Mouse (Mus musculus): Measurements from ENCODE around the gene Agbl4. TPM values are rescaled to one million over a fixed set of nuclear protein-coding genes. Genes with fewer than 3 reads are reported as not detected.

Gene Agbl4
- polyA plus RNA-seq, 1 experiment, result 0.05 TPM

GRCm38 (mm10) chr4:111522974-111523373, 1125.5 kb downstream of the Agbl4 start:
- DNase-seq (ENCODE audit: low read depth, low spot score), result no peak
- WGBS, result 11% methylated on average over 2 of the region's 2 CpGs

DNA sequence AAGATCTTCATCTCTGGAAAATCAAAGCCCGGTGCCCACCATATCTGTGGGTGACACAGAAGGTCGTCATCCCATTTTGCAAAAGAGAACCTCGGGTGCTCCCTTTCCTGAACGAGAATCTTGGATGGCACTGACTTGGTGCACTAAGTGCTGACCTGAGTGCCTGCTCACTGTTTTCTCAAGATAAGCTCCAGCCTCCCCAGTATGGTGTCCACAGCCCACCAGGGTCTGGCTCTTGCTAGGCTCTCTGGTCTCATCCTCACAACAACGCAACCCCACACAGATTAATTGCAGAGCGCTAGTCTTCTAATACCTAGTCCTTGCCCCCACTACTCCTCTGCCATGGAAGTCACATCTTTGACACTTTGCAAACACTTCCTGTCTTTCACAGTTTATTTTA, 1131.5 kb downstream of the Agbl4 start:
- DNase-seq (ENCODE audit: low read depth, low spot score), result no peak
- 80% methylated on average over 6 of the region's 6 CpGs for WGBS

DNA sequence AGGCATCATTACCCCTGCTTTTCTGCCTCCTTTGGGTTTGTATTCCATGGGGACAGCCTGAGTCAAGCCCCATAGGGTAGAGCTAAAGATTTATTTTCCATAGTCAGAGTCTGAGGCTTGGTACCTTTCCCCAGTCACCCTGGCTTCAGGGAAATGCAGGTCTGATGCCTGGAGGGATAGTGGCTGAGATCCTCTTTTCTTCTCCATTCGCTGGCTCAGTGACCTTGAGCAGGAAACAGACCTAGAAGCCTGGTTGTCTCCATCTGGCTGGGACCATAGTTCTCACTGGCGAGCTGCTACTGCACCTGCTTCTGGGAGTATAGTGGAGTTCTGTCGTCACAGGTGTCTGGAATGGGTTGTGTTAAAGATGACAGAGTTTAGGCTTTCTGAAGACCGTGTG, 1132.5 kb downstream of the Agbl4 start:
- no peak for DNase-seq (ENCODE audit: low read depth, low spot score)
- WGBS, result 72% methylated on average over 4 of the region's 4 CpGs

GRCm38 (mm10) chr4:111530537-111530936, 1133.1 kb downstream of the Agbl4 start:
- 54% methylated on average over 2 of the region's 2 CpGs for WGBS

GRCm38 (mm10) chr4:111544684-111545083, 1147.2 kb downstream of the Agbl4 start:
- no peak for DNase-seq (ENCODE audit: low read depth, low spot score)
- WGBS, result 64% methylated on average over 2 of the region's 2 CpGs

More at GRCm38 (mm10) chr4:111530537-111530936, 1133.1 kb downstream of the Agbl4 start:
- no peak for DNase-seq (ENCODE audit: low read depth, low spot score)

DNA sequence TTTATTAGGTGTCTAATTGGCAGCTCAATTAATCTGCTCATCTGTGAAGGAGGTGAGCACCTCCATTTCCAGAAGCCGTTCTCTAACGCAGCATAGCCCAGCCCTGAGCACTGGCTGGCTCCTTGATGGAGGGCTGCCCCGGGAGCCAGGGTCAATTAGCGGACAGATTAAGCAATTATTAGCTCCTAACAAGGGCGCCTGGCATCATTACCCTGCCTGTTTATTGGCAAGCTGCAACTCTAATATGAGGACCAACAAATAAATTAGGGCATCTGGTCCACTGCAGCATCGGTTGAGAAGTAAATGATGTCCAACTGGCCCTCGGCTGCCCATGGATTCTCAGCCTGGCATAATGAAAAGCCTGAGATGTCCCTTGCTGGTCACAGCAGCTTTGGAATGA, 1148.5 kb downstream of the Agbl4 start:
- 72% methylated on average over 7 of the region's 7 CpGs for WGBS
- DNase-seq (ENCODE audit: low read depth, low spot score), result no peak

DNA sequence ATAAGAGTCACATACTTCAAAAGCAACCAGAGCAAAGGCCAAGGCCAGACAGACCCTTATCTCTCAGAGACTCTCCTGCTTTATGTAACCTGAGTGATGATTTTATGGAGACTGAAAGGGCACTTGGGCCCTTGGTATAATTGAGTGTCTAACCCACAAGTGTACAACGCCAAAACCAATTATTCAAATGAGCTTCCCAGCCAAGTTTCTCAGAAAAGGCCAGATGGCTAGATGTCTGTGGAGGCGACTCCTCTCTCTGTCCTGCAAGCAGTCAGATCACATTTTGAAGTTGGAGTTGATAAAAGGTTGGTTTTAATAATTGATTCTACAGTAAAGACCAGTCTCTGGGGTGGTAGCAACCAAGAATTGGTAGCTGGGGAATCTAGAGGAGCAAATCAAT, 1158.0 kb downstream of the Agbl4 start:
- DNase-seq (ENCODE audit: low read depth, low spot score), result no peak
- WGBS, result 45% methylated on average over 2 of the region's 2 CpGs

- no peak for DNase-seq (ENCODE audit: low read depth, low spot score)
- 89% methylated on average over 10 of the region's 10 CpGs for WGBS
Observed at GRCm38 (mm10) chr4:111577087-111577773, 1179.8 kb downstream of the Agbl4 start.

- DNase-seq (ENCODE audit: low read depth, low spot score), result no peak
- WGBS, result 53% methylated on average over 4 of the region's 4 CpGs
Observed at GRCm38 (mm10) chr4:111579115-111579862, 1181.8 kb downstream of the Agbl4 start.

GRCm38 (mm10) chr4:111579863-111580224, 1182.4 kb downstream of the Agbl4 start:
- DNase-seq (ENCODE audit: low read depth, low spot score), result no peak
- 48% methylated on average over 4 of the region's 4 CpGs for WGBS

GRCm38 (mm10) chr4:111580239-111580638, 1182.8 kb downstream of the Agbl4 start:
- no peak for DNase-seq (ENCODE audit: low read depth, low spot score)
- 86% methylated on average over 1 of the region's 1 CpGs for WGBS

GRCm38 (mm10) chr4:111583562-111584237, 1186.2 kb downstream of the Agbl4 start:
- WGBS, result 59% methylated on average over 10 of the region's 10 CpGs
- no peak for DNase-seq (ENCODE audit: low read depth, low spot score)

- WGBS, result 75% methylated on average over 7 of the region's 7 CpGs
- no peak for DNase-seq (ENCODE audit: low read depth, low spot score)
Observed at GRCm38 (mm10) chr4:111584286-111584685, 1186.8 kb downstream of the Agbl4 start.

GRCm38 (mm10) chr4:111588211-111588610, 1190.8 kb downstream of the Agbl4 start:
- DNase-seq (ENCODE audit: low read depth, low spot score), result no peak
- WGBS, result 74% methylated on average over 1 of the region's 1 CpGs

- 63% methylated on average over 4 of the region's 4 CpGs for WGBS
- DNase-seq (ENCODE audit: low read depth, low spot score), result no peak
Observed at GRCm38 (mm10) chr4:111589467-111590170, 1192.2 kb downstream of the Agbl4 start.

DNA sequence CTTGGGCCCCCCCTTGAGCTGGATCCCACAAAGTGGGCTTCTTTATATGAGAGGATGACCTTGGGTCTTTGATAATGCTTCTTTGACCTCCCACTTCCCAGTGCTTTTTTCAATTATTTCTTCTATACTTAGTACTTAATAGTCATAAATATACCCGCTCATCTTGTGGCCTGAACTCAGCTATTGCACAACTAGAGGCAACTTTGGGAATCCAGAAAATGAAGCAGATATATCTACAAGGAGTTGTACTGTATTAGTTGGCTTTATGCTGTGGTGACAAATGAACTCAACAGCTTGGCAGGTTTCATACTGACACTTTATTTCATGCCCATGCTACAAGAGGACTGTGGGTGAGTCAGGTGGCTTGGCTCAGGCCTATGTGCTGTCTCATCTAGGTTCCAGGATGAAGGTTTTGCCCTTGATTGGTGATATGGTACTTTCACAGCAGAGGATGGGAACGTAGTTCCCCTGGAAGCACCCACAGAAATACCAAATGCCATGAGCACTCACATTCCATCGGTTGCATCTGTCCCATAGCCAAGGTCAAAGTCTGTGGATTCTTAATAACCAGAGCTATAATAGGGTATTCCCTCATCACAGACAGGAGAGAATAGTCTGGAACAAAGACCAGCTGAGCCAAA, 1197.3 kb downstream of the Agbl4 start:
- 81% methylated on average over 3 of the region's 3 CpGs for WGBS
- DNase-seq (ENCODE audit: low read depth, low spot score), result no peak

GRCm38 (mm10) chr4:111597249-111597661, 1199.8 kb downstream of the Agbl4 start:
- WGBS, result 76% methylated on average over 2 of the region's 2 CpGs
- DNase-seq (ENCODE audit: low read depth, low spot score), result no peak

- 53% methylated on average over 1 of the region's 1 CpGs for WGBS
- DNase-seq (ENCODE audit: low read depth, low spot score), result no peak
Observed at GRCm38 (mm10) chr4:111597986-111598385, 1200.5 kb downstream of the Agbl4 start.

DNA sequence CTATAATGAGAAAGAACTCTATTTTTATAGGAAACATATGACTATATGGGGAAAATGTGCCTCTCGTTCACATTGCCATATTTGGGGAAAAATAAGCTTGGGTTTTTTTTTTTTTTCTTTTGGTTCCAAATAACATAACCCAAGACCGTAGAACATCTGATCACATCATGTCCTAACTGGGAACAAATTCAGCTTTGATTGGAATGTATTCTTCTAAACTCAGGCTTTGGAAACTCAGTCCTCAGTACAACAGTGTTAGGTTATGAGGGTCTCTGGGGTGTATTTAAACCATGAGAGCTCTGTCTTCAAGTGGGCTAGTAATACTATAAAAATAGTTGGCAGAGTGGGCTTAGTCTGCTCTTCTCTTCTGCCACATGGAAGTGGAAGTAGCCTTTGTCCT, 1205.7 kb downstream of the Agbl4 start:
- WGBS, result 78% methylated on average over 2 of the region's 2 CpGs
- no peak for DNase-seq (ENCODE audit: low read depth, low spot score)
